Mouse (Mus musculus): Measurements from ENCODE around the gene Limk2. TPM values are rescaled to one million over a fixed set of nuclear protein-coding genes. Genes with fewer than 3 reads are reported as not detected.

The Limk2 gene
- polyA plus RNA-seq, 1 experiment from 2014 or later, result 58.1 TPM

GRCm38 (mm10) chr11:3431976-3432603 is 23.1 kb upstream of the Limk2 start:
- 85% methylated on average over 6 of the region's 6 CpGs for WGBS
- Histone ChIP-seq H3K4me1 (ENCODE audit: control insufficient read depth in 2 of 2, insufficient read depth in 2 of 2, low read length in 2 of 2) (peaks cover 2 to 4% of the 10 kb centered on the region in 2 experiments; a peak in 2 of 4 replicates), H3K4me2 (ENCODE audit: low read length) (no peak overlapping the region), H3K4me3 (ENCODE audit: control insufficient read depth in 1 of 2, insufficient read depth in 1 of 2, low read depth in 1 of 2, low read length in 2 of 2) (no peak overlapping the region), H3K27me3 (ENCODE audit: control insufficient read depth, insufficient read depth, low read length) (no peaks in the 10 kb centered on the region), H3K9ac (ENCODE audit: low read length) (no peak overlapping the region), H3K9me3 (ENCODE audit: control insufficient read depth, low read length) (no peaks in the 10 kb centered on the region), H3K36me3 (ENCODE audit: control insufficient read depth, insufficient read depth, low read length) (peaks cover 12% of the 10 kb centered on the region; the same call in 1 of the 2 replicates), H3K27ac (replicated peaks in 1 of 2; ENCODE audit: control insufficient read depth in 1 of 2, insufficient read depth in 1 of 2, low read depth in 2 of 2, low read length in 2 of 2) (no peak overlapping the region)
- ATAC-seq (ENCODE audit: insufficient number of reproducible peaks, insufficient read depth, low FRiP score, low read depth), result no peak

- Histone ChIP-seq H3K4me1 (ENCODE audit: control insufficient read depth in 2 of 2, insufficient read depth in 2 of 2, low read length in 2 of 2) (peaks cover 2 to 4% of the 10 kb centered on the region in 2 experiments; a peak in 2 of 4 replicates), H3K9ac (ENCODE audit: low read length) (no peak overlapping the region), H3K27me3 (ENCODE audit: control insufficient read depth, insufficient read depth, low read length) (no peaks in the 10 kb centered on the region), H3K27ac (replicated peaks in 1 of 2; ENCODE audit: control insufficient read depth in 1 of 2, insufficient read depth in 1 of 2, low read depth in 2 of 2, low read length in 2 of 2) (no peak overlapping the region), H3K36me3 (ENCODE audit: control insufficient read depth, insufficient read depth, low read length) (peaks cover 13% of the 10 kb centered on the region), H3K4me3 (ENCODE audit: control insufficient read depth in 1 of 2, insufficient read depth in 1 of 2, low read depth in 1 of 2, low read length in 2 of 2) (no peak overlapping the region), H3K4me2 (ENCODE audit: low read length) (no peak overlapping the region), H3K9me3 (ENCODE audit: control insufficient read depth, low read length) (no peaks in the 10 kb centered on the region)
- 86% methylated on average over 3 of the region's 3 CpGs for WGBS
- no peak for ATAC-seq (ENCODE audit: insufficient number of reproducible peaks, insufficient read depth, low FRiP score, low read depth)
These were observed 22.5 kb upstream of the Limk2 start for GRCm38 (mm10) chr11:3431515-3431914.

GRCm38 (mm10) chr11:3428632-3429031 is 19.6 kb upstream of the Limk2 start:
- peaks cover 2 to 4% of the 10 kb centered on the region in 2 experiments; a peak in 2 of 4 replicates for H3K4me1 ChIP-seq (ENCODE audit: control insufficient read depth in 2 of 2, insufficient read depth in 2 of 2, low read length in 2 of 2)
- H3K9me3 ChIP-seq (ENCODE audit: control insufficient read depth, low read length), result no peaks in the 10 kb centered on the region
- H3K9ac ChIP-seq (ENCODE audit: low read length), result no peak overlapping the region
- no peak overlapping the region for H3K27ac ChIP-seq (replicated peaks in 1 of 2; ENCODE audit: control insufficient read depth in 1 of 2, insufficient read depth in 1 of 2, low read depth in 2 of 2, low read length in 2 of 2)
- H3K27me3 ChIP-seq (ENCODE audit: control insufficient read depth, insufficient read depth, low read length), result no peaks in the 10 kb centered on the region
- peaks cover 41% of the 10 kb centered on the region for H3K36me3 ChIP-seq (ENCODE audit: control insufficient read depth, insufficient read depth, low read length)
- H3K4me2 ChIP-seq (ENCODE audit: low read length), result no peak overlapping the region
- WGBS, result 78% methylated on average over 7 of the region's 7 CpGs
- H3K4me3 ChIP-seq (ENCODE audit: control insufficient read depth in 1 of 2, insufficient read depth in 1 of 2, low read depth in 1 of 2, low read length in 2 of 2), result no peak overlapping the region
- no peak for ATAC-seq (ENCODE audit: insufficient number of reproducible peaks, insufficient read depth, low FRiP score, low read depth)

GRCm38 (mm10) chr11:3427697-3428230 is 18.8 kb upstream of the Limk2 start:
- H3K27me3 ChIP-seq (ENCODE audit: control insufficient read depth, insufficient read depth, low read length), result no peaks in the 10 kb centered on the region
- no peak for ATAC-seq (ENCODE audit: insufficient number of reproducible peaks, insufficient read depth, low FRiP score, low read depth)
- WGBS, result 77% methylated on average over 3 of the region's 3 CpGs
- H3K9ac ChIP-seq (ENCODE audit: low read length), result no peak overlapping the region
- H3K27ac ChIP-seq (replicated peaks in 1 of 2; ENCODE audit: control insufficient read depth in 1 of 2, insufficient read depth in 1 of 2, low read depth in 2 of 2, low read length in 2 of 2), result no peak overlapping the region
- no peak overlapping the region for H3K4me2 ChIP-seq (ENCODE audit: low read length)
- H3K9me3 ChIP-seq (ENCODE audit: control insufficient read depth, low read length), result no peaks in the 10 kb centered on the region
- peaks cover 44% of the 10 kb centered on the region for H3K36me3 ChIP-seq (ENCODE audit: control insufficient read depth, insufficient read depth, low read length)
- H3K4me3 ChIP-seq (ENCODE audit: control insufficient read depth in 1 of 2, insufficient read depth in 1 of 2, low read depth in 1 of 2, low read length in 2 of 2), result no peak overlapping the region
- H3K4me1 ChIP-seq (ENCODE audit: control insufficient read depth in 2 of 2, insufficient read depth in 2 of 2, low read length in 2 of 2), result peaks cover 2 to 4% of the 10 kb centered on the region in 2 experiments; a peak in 2 of 4 replicates

- no peak overlapping the region for H3K4me3 ChIP-seq (ENCODE audit: control insufficient read depth in 1 of 2, insufficient read depth in 1 of 2, low read depth in 1 of 2, low read length in 2 of 2)
- no peak for ATAC-seq (ENCODE audit: insufficient number of reproducible peaks, insufficient read depth, low FRiP score, low read depth)
- WGBS, result 80% methylated on average over 4 of the region's 4 CpGs
- no peak overlapping the region for H3K9ac ChIP-seq (ENCODE audit: low read length)
- H3K9me3 ChIP-seq (ENCODE audit: control insufficient read depth, low read length), result no peaks in the 10 kb centered on the region
- H3K4me2 ChIP-seq (ENCODE audit: low read length), result no peak overlapping the region
- H3K4me1 ChIP-seq (ENCODE audit: control insufficient read depth in 2 of 2, insufficient read depth in 2 of 2, low read length in 2 of 2), result no peaks in the 10 kb centered on the region; a peak in 1 of 4 replicates
- H3K27ac ChIP-seq (replicated peaks in 1 of 2; ENCODE audit: control insufficient read depth in 1 of 2, insufficient read depth in 1 of 2, low read depth in 2 of 2, low read length in 2 of 2), result no peak overlapping the region
- peaks cover 59% of the 10 kb centered on the region for H3K36me3 ChIP-seq (ENCODE audit: control insufficient read depth, insufficient read depth, low read length)
- H3K27me3 ChIP-seq (ENCODE audit: control insufficient read depth, insufficient read depth, low read length), result no peaks in the 10 kb centered on the region
These were observed 13.3 kb upstream of the Limk2 start for GRCm38 (mm10) chr11:3422242-3422641.

GRCm38 (mm10) chr11:3418741-3419140 is 9.8 kb upstream of the Limk2 start:
- Histone ChIP-seq H3K9ac (ENCODE audit: low read length) (no peak overlapping the region), H3K36me3 (ENCODE audit: control insufficient read depth, insufficient read depth, low read length) (peaks cover 62% of the 10 kb centered on the region), H3K4me3 (ENCODE audit: control insufficient read depth in 1 of 2, insufficient read depth in 1 of 2, low read depth in 1 of 2, low read length in 2 of 2) (no peak overlapping the region), H3K4me1 (ENCODE audit: control insufficient read depth in 2 of 2, insufficient read depth in 2 of 2, low read length in 2 of 2) (no peaks in the 10 kb centered on the region; a peak in 1 of 4 replicates), H3K4me2 (ENCODE audit: low read length) (no peak overlapping the region), H3K27ac (replicated peaks in 1 of 2; ENCODE audit: control insufficient read depth in 1 of 2, insufficient read depth in 1 of 2, low read depth in 2 of 2, low read length in 2 of 2) (peak overlapping the region; percentile 74 to 76), H3K9me3 (ENCODE audit: control insufficient read depth, low read length) (no peaks in the 10 kb centered on the region), H3K27me3 (ENCODE audit: control insufficient read depth, insufficient read depth, low read length) (no peaks in the 10 kb centered on the region)
- WGBS, result 53% methylated on average over 4 of the region's 4 CpGs
- 0 out of 2 replicates have a peak, but pooled peaks have one; percentile 39 for ATAC-seq (ENCODE audit: insufficient number of reproducible peaks, insufficient read depth, low FRiP score, low read depth)

GRCm38 (mm10) chr11:3417795-3418194 is 8.8 kb upstream of the Limk2 start:
- Histone ChIP-seq H3K4me3 (ENCODE audit: control insufficient read depth in 1 of 2, insufficient read depth in 1 of 2, low read depth in 1 of 2, low read length in 2 of 2) (no peak overlapping the region), H3K27me3 (ENCODE audit: control insufficient read depth, insufficient read depth, low read length) (no peaks in the 10 kb centered on the region), H3K9me3 (ENCODE audit: control insufficient read depth, low read length) (no peaks in the 10 kb centered on the region), H3K36me3 (ENCODE audit: control insufficient read depth, insufficient read depth, low read length) (peaks cover 60% of the 10 kb centered on the region), H3K9ac (ENCODE audit: low read length) (no peak overlapping the region), H3K4me1 (ENCODE audit: control insufficient read depth in 2 of 2, insufficient read depth in 2 of 2, low read length in 2 of 2) (no peaks in the 10 kb centered on the region; a peak in 1 of 4 replicates), H3K27ac (replicated peaks in 1 of 2; ENCODE audit: control insufficient read depth in 1 of 2, insufficient read depth in 1 of 2, low read depth in 2 of 2, low read length in 2 of 2) (no peak overlapping the region), H3K4me2 (ENCODE audit: low read length) (no peak overlapping the region)
- WGBS, result 81% methylated on average over 6 of the region's 6 CpGs
- no peak for ATAC-seq (ENCODE audit: insufficient number of reproducible peaks, insufficient read depth, low FRiP score, low read depth)

Measured in heart, embryonic 14.5 days (tissue).